Mouse (Mus musculus) activated CD4-positive, CD25-positive, alpha-beta regulatory T cell, adult 4 months (primary cell): Measurements from ENCODE around the gene Npas3. TPM values are rescaled to one million over a fixed set of nuclear protein-coding genes. Genes with fewer than 3 reads are reported as not detected.

Experiments
- ATAC-seq: one replicate; pipeline ENCODE4 v1.8.0; 2017
- polyA plus RNA-seq, 2 experiments: library from polyadenylated mRNA; unstranded; fragments of 100-300 nt; shearing (Covaris generic); gene quantifications; one replicate each; pipeline ENCODE4 v1.2.1; 2017

Gene Npas3
- polyA plus RNA-seq, 2 experiments from 2014 or later, result 0.05 TPM; not detected in 1

DNA sequence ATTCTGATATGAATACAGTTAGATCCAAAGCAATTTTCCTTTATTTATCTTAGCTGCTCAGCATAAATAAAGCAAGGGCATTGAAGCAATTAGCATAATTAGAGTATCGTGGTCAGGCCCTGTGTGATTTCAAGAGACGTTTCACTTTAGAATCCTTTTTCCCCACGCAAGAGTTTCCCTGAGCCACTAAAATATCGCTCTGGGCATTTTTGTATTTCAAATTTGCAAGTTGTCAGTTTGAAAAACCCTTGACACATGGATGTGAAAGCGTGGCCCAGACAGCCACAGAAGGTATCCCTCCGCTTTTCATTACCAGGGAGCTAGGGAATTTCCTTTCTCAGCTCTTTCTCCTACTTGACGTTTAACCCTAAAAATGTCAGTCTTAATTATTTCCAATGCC is 553.9 kb downstream of the Npas3 start:
- ATAC-seq, result no peak

GRCm38 (mm10) chr12:53810081-53810480 is 561.6 kb downstream of the Npas3 start:
- ATAC-seq, result no peak

GRCm38 (mm10) chr12:53814291-53814690 is 565.8 kb downstream of the Npas3 start:
- no peak for ATAC-seq

GRCm38 (mm10) chr12:53819982-53820381 is 571.5 kb downstream of the Npas3 start:
- ATAC-seq, result no peak

- no peak for ATAC-seq
These were observed 574.4 kb downstream of the Npas3 start for GRCm38 (mm10) chr12:53822881-53823280.

DNA sequence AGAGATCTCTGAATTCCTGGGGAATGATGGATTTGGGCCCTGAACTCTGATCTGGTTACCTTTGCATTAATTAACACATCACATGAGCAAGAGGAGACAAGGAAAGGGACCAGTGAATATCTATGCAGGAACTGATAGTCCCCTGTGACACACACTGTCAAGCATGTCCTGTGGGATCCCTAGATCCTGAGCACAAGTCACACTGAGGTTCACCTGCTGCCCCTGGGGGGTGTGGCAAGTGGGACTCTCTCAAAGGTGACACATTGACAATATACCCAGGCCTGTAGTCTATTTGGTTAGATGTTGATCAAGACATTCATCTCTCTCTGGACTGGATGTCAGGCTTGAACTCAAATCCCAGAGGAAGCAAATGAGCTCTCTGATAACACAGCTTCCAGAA is 576.8 kb downstream of the Npas3 start:
- no peak for ATAC-seq

DNA sequence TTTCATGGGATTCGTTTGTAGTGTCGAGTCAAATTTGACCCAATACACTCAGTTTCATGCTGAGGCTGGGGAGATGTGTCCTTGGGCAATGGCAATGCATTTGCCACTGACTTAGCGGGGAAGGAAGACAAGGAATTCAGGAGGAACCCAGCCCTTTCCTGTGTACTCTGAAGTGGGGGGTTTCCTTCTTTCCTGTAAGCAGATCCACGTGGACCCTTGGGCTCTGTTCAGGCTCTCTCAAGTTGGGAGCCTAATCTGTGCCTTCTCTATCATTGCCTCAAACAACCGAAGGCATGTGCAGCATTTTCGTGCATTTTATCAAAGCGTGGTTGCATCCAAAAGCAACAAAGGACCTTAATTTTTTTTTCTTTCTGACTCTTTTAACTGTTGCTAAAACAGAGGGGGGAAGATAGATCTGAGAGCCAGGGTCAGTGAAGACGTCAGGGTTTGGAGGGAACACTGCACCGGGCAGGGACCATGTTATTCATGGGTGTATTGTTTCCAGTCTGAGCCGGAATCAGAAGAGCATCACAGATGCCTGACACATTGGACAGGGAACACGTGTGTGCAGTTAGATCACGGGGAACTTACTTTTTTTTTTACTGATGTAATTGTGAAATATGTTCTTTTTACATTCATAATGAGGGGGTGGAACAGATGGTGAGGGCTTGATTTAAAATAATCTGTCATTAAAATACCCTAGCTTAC is 577.6 kb downstream of the Npas3 start:
- ATAC-seq, result no peak

GRCm38 (mm10) chr12:53826812-53827211 is 578.3 kb downstream of the Npas3 start:
- no peak for ATAC-seq

- ATAC-seq, result no peak
These were observed 584.1 kb downstream of the Npas3 start for GRCm38 (mm10) chr12:53832590-53832989.

DNA sequence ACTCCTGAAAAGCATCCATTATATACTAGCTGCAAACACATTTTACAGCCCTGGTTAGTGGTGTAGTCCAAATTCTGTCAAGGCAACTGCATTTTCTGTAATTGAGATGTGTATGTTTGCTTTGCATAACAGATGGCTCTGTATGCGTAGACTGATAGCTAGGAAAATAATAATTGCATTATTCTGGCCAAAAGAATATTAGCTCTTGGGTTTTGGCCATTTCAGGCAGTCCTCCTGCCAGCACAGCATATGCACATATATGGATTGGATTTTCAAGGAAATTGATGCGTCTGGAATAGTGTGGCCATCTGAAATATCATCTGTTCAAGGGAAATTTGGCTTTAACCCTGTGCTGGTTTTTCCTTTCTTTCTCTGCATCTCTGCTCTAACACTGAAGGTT is 584.9 kb downstream of the Npas3 start:
- ATAC-seq, result no peak

GRCm38 (mm10) chr12:53836031-53836790 is 587.7 kb downstream of the Npas3 start:
- no peak for ATAC-seq

DNA sequence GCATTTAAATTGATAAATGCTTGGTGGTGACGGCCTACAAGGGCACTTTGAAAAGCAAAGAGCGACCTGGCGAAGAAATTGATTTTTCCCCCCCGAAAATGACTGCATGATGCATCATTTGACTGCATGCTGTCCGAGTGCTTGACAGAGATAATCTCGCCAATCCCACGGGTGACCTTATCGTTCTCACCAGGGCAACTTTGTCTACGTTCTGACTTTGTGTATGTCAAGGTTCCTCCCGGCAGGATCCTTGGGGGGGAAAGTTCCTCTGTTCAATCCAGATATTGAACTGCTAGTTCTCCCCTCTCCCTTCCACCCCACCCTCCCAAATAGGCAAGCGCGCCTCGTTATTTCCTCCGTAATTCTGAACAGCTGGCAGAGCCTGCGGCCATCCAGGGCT is 588.9 kb downstream of the Npas3 start:
- ATAC-seq, result no peak

DNA sequence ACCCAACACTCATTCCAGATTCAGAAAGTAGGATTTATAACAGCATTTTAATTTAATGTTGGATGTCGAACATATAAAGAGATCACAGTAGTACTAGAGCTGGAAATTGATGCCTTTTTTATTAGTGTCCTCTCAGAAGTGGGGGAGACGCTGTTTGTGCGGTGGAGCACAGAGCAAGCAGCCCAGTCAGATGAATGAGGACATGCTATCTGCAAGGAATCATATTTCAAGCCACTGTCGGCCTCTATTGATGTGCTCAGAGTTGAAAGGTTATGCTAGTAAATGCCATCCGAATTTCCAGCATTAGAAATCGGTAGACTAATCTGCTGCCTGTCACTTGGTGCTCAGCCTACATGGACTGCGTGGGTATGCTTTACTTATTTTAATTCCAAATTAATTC is 590.1 kb downstream of the Npas3 start:
- no peak for ATAC-seq

GRCm38 (mm10) chr12:53841928-53842671 is 593.6 kb downstream of the Npas3 start:
- ATAC-seq, result no peak

- ATAC-seq, result no peak
These were observed 595.1 kb downstream of the Npas3 start for GRCm38 (mm10) chr12:53843626-53844025.

- ATAC-seq, result no peak
These were observed 597.7 kb downstream of the Npas3 start for GRCm38 (mm10) chr12:53846154-53846665.

DNA sequence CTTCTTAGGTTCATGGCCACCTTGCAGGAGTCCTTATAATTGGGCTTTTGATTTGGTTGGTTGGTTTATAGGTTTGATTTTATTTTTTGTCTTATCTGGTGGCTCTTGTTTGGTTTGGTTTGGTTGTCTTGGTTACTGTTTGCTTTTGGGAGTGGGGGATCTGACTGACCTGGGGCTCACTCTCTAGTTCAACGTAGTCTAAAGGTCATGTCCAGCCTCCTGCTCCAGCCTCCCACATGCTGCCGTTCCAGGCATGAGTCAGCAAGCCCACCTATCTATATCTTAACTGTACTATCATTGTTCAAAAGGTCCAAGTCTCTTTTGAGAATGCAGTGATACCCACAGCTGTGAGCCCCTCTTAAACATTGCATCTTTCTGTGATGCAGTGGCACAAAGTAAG is 600.8 kb downstream of the Npas3 start:
- no peak for ATAC-seq

DNA sequence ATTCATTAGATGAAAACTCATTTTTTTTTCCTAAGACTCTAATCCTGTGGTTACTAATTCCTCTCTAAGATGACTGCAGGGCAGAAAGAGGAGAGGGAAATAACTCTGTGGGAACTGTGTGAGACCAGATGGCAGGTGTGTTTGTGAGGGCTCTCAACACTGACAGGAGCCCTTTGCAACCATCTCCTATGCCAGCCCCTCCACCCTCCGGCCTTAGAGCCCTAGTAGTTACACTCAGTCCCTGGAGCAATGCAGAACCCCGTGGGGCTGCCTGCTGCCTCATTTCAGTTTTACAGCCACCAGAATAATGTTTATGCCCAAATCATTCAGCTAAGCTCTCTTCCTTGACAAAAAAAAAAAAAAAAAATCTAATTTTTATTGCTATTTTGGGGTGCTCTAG is 604.0 kb downstream of the Npas3 start:
- ATAC-seq, result no peak

GRCm38 (mm10) chr12:53860176-53860575 is 611.7 kb downstream of the Npas3 start:
- ATAC-seq, result no peak

- ATAC-seq, result no peak
These were observed 613.8 kb downstream of the Npas3 start for GRCm38 (mm10) chr12:53862281-53862680.

- ATAC-seq, result no peak
These were observed 616.1 kb downstream of the Npas3 start for GRCm38 (mm10) chr12:53864436-53865136.

- no peak for ATAC-seq
These were observed 617.2 kb downstream of the Npas3 start for GRCm38 (mm10) chr12:53865691-53866090.

- no peak for ATAC-seq
These were observed 621.5 kb downstream of the Npas3 start for GRCm38 (mm10) chr12:53869981-53870380.
